Mouse (Mus musculus) T-helper 2 cell (primary cell): ENCODE results near the gene Pcbp3.

ENCODE experiments used
- in situ Hi-C: fragments of 300-600 bp; cut with MboI, MseI; formaldehyde crosslinking; loops from one replicate; pipeline ENCODE4 v1.15.1; 2025; ENCODE audit warnings: high pct_unique_total_duplicates

Gene Pcbp3

DNA sequence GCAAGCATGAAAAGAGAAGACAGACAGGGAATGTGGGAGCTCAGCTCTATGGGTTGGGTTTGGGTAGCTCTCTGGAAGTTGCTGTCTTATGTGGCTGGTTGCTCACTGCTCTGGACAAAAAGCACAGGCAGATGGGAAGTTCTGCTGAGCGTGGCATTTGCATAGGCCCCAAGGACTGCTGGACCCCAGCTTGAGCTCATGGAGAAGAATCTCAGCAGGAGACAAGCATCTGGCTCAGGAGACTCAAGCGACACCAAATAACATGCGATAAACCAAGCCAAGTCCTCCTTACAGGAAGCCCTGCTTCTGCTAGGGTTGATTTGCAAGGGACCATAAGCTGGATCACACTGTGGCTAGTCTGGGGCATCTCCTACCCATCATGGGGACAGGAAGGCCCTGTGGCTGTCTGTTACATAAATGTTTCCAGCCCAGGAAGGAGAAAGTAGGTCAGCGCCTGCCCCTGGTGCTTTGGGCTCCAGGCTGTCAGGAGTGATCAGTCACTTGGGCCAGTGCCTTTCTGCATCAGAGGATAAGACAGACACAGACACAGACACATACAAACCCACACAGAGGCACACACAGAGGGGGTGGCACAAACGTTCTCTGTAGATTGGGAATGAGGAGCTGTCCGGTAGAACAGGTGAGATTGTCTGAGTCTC lies 159.7 kb downstream of the Pcbp3 start:
- in situ Hi-C loops: no loop called here

DNA sequence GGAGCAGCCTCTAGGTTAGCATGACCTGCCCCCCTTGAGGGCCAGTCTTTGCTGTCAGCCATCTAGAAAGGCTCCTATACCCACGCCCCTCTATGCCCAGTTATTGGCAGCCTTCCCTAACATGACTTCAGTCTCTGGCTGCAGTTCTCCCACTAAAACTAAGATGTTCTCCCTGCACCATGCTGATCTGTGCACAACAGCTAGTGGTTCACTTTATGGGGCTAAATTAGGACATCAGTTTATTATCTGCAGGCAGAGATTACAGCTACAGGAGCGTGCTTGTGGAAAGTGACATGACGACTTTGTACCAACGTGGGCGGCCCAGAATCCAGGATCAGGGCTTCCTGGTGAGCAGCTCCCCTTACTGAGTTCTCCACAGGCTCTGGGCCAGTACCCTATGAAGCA lies 160.4 kb downstream of the Pcbp3 start:
- in situ Hi-C loops: no loop called here

DNA sequence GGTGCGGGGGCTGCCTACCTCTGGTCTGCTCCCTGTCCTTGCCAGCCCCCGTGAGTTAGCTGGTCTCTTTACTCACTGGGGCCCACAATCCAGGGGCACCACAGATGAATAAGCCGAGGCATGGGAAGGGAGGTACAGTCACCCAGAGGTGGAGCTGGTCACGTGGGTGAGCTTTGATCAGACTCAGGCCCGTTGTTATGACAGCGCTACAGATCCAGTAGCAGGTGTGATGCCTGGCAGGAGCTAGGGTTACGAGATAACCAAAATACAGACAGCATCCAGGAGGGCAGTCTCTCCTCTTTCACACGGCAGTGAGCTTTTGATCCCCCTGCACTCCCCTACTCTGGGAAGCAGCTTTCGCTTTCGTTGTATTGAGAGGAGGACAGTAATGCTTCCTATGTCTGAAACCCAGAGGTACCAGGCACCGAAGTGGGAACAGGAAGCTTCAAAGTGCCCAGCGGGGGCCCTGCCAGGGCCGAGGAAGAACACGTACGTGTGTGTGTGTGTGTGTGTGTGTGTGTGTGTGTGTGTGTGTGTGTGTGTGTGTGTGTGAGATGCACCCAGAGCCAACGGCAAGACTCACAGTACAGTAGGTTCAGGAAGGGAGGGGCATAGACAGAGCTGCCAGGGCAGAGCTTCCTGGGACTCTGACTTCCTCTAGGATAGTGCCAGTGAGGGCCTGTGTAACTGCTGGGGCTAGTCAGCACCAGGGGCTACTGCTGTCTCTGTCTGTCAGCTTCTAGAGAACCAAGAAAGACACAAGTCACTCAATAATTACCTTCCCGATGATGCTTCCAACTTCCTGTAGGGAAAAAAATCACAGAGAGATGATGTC lies 162.7 kb downstream of the Pcbp3 start:
- in situ Hi-C loops: no loop called here

DNA sequence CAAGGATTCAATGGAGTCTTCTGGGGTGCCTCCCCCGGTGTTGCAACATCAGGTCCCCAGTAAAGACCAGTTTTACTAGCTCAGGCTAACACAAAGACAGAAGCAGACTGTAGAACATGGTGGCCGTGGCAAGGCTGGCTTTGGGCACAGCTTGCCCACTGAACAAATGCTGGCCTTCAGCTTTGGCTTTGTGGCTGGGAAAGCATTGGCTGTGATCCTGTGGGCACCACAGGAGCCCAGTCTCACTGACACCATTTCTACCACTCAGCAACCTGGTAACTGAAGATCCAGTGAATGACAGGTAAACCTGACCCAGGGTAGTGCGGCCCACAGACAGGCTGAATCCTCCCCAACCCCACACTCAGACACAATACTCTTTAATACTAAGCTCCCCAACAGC lies 167.6 kb downstream of the Pcbp3 start:
- in situ Hi-C loops: no loop called here

DNA sequence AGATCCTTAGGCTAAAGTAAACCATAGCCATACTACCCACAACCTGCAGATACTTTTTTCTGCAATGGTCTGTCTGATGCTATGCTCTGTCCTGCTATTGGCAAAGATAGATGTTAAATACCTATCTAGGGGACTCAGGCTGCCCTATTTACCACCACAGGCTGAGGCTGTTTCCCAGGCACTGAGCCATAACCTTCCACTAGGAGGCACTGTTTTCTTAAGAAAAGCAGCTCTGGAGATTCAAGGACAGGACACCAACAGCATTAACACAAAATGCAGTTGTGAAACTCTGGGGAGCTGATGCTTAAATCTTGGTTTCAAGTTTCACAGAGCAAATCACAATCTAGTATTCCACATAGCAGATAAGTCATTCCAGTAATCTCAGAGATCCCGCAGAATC lies 170.2 kb downstream of the Pcbp3 start:
- in situ Hi-C loops: no loop called here

DNA sequence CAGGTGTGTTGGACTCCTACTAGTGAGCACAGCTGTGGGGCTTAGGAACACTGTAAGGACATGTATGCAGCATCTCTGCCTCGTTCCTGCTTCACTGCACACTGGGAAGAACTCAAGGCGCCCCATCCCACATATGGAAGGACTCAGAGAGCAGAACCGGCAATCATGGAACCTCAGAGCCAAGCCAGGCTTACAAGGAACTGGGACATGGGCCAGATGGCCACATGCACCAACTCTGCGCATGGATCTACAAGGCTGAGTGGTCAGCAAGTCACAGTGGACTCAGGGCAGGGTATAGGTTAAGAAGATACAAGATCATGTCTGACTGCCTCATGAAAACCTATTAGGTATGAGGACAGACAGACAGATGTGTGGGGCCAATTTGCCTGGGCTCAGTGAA lies 171.8 kb downstream of the Pcbp3 start:
- in situ Hi-C loops: loop anchor here (5.0 kb wide), 1 partner anchor 67 kb away; no protein-coding TSS in a partner anchor

DNA sequence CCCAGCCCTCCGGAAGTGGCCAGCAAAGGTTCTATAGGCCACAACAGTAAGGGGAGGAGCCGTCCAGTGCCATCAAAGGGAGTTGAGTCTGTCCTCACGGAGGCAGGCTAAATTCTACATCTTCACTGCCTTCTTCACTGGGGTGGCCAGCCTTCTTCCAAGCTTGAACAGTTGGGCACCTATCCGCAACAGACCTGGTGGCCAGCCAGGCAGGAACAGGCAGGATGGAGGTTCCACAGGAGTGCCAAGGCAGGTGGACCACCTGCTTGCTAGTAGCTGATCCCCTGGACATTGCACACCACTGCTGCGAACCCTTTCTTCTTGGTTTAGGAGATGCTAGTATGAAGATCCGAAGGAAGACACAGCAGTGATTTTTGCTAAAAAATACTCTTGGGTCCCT lies 176.4 kb downstream of the Pcbp3 start:
- in situ Hi-C loops: loop anchor here (5.0 kb wide), 1 partner anchor 72 kb away; no protein-coding TSS in a partner anchor

DNA sequence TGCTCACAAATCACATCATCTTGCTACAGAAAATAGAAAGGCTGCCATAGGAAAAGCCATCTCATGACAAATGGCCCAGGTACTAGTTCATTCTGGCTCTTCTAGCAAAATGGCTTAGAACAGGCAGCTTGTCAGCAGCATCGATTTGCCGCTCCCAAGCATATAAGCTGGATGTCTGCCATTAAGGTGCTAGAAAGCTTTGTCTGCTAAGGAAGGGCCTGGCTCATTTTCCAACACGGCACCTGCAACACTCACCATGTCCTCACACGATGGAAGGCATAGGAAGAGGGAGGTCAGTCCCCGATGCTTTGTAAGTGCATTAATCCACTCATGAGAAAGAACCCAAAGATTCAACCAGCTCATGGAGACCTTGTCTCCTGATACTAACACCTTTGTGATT lies 182.5 kb downstream of the Pcbp3 start:
- in situ Hi-C loops: no loop called here

DNA sequence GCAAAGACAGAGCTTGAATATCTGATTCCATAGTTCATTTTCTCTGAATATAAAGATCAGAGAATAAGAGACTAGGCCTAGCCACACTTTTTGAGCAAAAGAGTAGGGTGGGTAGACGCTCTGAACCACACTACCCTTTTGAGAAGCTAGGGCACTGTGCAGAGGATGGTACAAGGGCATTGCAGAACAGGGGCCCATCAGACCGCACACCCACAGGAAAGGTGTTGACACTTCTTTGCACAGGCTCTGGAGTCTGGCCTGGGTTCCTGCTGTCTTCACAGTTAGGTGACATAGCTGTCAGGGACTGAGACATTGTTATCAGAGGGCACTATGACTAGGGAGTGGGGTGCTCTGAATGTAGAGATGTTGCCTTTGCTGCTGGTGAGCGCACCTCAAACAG lies 190.1 kb downstream of the Pcbp3 start:
- in situ Hi-C loops: no loop called here

DNA sequence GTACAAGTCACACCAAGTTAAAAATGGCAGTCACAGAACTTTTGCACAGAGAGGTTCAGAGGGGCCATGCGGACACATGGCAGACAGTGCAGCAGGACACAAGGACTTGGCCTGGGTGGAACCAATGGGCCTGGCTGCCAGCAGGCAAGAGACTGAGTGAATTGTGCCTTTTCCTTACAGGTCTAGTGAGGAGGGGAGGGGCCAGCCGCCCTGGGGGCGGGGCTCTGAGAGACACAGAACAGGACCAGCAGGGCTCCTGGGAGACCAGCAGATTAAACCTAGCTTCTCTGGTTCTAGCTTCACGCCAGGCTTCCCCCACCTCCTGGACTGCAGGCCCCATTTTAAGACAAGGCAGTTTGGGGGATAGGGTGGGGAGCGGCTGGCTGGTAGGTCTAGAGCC lies 190.6 kb downstream of the Pcbp3 start:
- in situ Hi-C loops: no loop called here

DNA sequence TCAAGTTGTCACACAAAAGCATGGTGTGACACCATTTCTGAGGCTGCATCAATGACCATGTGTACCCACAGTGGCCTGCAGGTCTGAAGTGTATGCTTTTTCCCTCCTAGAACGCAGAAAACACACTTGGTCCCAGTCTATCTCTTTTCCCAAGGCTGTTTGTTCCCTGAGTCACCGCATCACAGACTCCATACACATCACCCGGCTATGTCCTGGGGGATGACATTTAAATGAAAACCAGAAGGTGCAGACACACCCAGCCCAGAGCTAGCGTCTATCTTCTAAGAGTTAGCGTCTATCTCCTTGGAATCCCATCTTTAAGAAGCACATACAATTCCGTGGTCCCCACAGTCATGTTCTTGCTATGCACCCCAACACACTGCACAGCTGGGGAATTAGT lies 192.1 kb downstream of the Pcbp3 start:
- in situ Hi-C loops: no loop called here

DNA sequence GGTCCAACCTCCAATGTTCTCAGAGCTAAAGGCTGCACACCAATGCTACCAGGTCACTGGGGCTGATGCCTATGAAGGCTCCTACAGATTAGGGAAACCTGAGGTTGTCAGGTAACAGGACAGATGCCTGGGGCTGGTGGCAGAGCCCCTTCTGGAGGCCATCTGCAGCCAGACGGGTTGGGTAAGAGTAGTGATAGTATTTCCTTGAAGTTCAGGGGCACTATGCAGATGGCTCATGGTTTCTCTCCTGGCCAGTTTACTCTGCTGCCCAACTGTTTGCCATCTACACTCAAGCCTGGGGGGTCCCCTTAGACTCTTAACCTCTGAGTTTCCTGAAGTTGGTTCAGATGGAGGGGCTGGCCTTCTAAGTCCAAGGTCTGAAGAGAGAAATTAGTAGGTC lies 195.5 kb downstream of the Pcbp3 start:
- in situ Hi-C loops: no loop called here

DNA sequence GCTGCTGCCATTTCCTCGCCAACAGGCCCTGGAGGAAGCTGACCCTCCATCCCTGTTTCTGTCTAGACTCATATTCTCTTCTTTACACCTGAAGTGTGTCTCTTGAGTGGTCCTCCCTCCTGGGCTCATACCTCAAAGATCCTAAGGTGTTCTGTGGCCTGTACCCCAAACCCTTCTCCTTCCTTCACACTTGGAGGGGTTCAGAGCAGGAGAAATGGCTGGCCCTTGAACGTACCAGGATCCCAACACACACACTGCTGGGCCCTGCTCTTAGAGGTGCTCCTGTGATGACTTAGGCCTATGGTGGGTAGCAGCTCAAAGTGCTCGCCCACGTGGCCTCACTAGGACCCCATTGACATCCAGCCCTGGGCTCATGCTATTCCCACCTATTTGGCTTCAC lies 196.8 kb downstream of the Pcbp3 start:
- in situ Hi-C loops: no loop called here

DNA sequence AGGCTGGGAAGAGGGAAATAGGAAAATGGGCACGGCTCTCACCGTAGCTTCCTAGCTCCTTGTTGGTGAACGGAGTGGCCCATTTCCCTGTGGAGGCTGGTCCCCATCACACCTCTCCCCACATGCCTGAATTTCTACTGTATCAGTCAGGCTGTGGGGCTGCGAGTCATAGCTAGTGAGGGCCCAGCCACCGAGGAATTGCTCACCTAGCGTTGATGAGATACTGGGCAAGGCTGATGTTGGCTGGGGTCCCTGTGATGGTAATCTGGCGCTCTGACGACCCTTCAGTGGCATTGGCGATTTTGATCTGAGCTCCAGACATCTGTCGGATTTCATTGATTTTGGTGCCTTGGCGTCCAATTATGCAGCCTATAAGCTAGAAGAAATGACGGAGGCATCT lies 198.7 kb downstream of the Pcbp3 start:
- in situ Hi-C loops: no loop called here

DNA sequence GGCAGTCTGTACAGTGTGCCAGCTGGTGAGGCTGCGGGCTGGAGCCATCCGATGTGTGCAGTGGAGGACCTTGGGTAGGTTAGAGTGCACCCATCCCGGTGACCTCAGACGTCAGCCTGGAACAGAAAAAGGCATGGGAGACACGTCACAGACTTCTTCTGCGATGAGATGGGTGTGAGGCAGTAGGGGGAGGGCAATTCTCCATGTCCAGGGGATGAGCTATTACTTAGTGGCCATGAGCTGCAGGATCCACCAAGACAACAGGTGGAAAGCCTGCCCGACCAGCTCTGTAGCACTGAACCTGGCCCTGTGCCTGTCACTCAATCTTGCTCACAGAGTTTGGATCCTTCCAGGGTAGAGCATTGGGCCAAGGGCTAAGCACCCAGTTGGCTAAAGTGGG lies 199.3 kb downstream of the Pcbp3 start:
- in situ Hi-C loops: no loop called here

DNA sequence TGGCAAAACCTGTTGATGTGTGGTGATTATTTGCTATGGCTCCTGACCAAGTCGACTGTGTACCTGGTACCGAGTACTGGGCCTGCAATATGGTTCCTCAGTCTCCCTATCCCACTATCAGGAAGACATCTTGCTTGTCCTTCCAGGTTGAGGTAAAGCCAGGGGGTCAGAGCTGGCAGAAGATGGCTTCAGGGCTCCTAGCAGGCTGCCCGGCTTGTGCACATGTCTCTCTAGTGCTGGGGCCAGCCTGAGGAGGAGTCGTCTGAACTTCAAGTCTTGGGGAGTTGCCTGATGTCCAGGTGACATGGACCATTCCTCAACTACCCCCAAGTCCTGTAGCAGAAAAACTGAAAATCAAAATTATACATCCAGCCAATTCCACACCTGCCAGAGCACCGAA lies 201.8 kb downstream of the Pcbp3 start:
- in situ Hi-C loops: no loop called here

DNA sequence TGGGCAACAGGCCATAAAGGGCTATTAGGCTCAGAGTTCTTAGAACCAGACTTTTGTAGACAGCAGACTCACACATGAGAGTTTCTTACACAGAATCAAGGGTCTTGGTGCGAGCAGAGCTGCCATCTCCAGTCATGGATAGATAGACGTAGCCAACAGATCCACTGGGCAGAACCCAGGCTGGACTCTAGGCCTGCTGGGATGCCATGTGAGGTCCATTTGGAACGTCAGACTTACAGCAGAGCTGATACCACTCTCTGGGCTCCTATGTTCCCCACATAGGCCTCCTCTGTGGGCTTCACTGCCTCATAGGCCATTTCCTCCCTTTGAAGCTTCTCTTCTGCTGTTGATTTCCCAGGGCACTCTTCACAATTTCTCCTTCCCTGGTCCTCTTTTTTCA lies 208.0 kb downstream of the Pcbp3 start:
- in situ Hi-C loops: loop anchor here (5.0 kb wide), 1 partner anchor 1179 kb away; no protein-coding TSS in a partner anchor

DNA sequence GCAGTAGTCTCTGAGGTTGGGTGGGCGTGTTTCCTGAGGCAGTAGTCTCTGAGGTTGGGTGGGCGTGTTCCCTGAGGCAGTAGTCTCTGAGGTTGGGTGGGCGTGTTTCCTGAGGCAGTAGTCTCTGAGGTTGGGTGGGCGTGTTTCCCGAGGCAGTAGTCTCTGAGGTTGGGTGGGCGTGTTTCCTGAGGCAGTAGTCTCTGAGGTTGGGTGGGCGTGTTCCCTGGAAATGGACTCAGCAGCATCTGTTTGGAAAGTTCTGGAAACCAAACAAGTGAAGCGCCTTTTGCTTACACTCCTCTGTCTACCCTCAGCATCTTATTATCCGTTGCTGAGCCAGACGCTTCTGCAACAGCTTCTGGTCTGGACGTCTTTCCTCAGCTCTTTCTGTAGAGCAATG lies 217.4 kb downstream of the Pcbp3 start:
- in situ Hi-C loops: loop anchor here (25.0 kb wide), 2 partner anchors 282 to 1107 kb away; partner anchors contain the start of genes Mcm3ap, Susd2 and Ybey

DNA sequence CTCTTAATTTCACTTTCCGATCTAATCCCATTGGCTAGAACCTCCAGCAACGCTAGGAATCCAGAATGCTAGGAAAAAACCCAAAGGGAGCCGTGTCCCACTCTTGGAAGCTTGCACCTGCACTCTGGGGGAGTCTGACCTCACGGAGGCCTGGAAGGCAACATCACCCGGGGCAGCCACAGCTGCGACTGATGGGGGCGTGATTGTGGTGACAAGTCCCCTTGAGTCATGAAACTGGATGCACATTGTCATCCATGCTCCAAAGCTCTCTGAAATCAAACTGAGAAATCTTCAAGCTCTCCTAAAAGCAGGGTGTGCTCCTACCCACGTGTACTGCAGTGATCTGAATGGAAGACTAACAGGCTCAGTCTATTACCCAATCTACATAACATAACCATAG lies 224.9 kb downstream of the Pcbp3 start:
- in situ Hi-C loops: loop anchor here (10.0 to 25.0 kb wide), 3 partner anchors 112 to 1099 kb away; partner anchors contain the start of genes Col6a2, Mcm3ap, Susd2 and Ybey

DNA sequence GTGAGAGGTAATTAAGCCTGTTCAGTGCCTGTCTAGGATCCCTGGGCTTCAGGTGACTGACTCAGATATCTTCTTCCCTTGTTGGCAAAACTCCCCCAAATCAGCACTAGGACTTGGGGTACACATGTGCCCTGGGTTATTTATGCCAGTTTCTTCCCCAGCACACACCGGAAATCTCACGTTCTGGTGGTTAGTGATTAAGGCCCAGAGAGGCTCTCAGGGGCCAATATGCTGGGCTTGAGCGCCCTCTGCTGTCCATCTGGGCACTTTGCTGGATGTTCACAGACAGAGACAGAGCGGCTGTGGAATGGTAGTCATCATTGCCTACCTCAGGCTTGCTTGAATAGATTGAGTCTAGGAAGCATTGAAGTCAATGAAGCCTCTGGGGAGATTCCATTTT lies 226.7 kb downstream of the Pcbp3 start:
- in situ Hi-C loops: loop anchor here (10.0 to 25.0 kb wide), 3 partner anchors 110 to 1098 kb away; partner anchors contain the start of genes Col6a2, Mcm3ap, Susd2 and Ybey

DNA sequence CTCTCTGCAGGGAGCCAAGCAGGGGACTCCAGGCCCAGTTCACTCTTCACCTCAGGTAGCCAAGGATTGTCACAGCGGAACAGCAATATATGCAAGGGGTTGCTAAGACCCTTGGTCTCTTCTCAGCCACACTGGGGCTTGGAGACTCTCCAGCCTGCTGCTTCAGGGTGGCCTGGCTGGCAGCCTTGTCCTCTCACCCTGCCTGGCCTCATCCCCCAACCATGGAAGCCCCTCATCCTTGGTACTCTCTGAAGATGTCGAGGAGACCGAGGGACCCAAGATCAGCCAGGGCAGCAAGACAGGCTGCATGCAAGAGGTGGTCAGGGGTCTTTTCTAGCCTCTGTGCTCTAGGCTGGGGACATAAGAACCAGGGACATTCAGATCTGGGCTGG lies 228.0 kb downstream of the Pcbp3 start:
- in situ Hi-C loops: loop anchor here (10.0 to 25.0 kb wide), 3 partner anchors 109 to 1096 kb away; partner anchors contain the start of genes Col6a2, Mcm3ap, Susd2 and Ybey

DNA sequence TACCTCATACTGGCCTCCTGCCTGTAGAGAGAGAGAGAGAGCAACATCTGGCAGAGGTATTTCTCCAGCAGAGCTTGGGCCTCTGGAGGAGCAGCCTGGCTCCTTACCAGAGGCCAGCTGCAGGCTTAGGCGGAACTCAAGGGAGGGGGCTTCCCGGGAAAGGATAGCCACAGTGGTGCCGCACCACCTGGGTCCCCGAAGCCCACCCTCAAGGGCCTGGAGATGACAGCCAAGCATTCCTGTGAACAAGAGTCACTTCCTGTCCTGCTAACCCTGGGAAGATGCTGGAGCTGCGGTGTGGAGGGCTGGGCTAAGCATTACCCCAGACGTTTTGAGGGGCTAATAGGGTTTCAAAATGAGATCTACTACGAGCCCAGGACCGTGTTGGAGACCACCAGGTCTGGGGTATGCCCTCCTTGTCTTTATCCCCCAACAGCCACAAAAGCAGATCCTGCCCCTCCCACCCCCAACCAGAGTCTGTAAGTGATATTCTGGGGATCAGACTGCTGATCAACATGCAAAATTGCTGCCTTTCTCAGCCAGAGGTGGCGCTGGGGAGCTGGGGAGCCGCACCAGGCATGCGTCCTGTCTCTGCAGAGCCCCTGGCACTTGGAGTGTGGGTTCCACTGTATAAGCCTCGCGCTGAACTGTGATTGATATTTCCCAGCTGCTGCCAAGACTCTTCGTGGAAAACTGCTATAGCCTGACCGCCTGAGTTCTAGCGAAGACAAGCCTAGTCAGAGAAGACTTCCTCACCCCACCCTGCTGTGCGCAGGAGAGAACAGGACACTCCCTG lies 228.6 kb downstream of the Pcbp3 start:
- in situ Hi-C loops: loop anchor here (10.0 to 25.0 kb wide), 3 partner anchors 108 to 1096 kb away; partner anchors contain the start of genes Col6a2, Mcm3ap, Susd2 and Ybey
